Mouse (Mus musculus): ENCODE data around the gene Dcaf10. TPM values are rescaled to one million over a fixed set of nuclear protein-coding genes. Genes with fewer than 3 reads are reported as not detected.

The Dcaf10 gene
- 4.0 and 4.4 TPM in 2 replicates for polyA plus RNA-seq (2012; rRNA removed)

DNA sequence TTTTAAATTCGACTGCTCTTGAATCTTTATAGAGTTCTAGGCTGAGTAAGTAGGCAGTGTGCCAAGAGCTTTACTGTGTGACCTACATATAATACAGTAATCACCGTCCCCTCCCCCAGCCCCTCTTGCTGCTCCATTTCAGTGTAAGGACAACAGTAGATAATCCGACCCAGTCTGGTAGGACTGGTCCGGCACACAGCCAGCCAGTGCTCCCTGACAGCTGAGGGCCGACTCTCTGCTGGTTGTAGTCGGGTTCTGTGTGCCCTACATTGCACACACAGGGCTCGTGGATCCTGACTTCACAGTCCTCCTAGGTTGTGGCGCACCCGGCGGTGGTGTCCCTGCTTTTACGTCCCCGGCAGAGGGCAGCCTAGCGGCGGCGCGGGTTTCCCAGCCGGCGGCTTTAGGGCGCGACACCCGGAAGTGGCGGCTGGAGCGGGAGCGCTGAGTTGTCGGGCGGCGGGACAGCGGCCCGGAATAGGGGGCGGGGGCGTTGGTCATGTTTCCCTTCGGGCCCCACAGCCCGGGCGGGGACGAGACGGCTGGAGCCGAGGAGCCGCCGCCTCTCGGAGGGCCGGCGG, at the start of gene Dcaf10:
Dcaf10 (plus strand) TSS at position 433 of the 581 bp plus-strand sequence.

DNA sequence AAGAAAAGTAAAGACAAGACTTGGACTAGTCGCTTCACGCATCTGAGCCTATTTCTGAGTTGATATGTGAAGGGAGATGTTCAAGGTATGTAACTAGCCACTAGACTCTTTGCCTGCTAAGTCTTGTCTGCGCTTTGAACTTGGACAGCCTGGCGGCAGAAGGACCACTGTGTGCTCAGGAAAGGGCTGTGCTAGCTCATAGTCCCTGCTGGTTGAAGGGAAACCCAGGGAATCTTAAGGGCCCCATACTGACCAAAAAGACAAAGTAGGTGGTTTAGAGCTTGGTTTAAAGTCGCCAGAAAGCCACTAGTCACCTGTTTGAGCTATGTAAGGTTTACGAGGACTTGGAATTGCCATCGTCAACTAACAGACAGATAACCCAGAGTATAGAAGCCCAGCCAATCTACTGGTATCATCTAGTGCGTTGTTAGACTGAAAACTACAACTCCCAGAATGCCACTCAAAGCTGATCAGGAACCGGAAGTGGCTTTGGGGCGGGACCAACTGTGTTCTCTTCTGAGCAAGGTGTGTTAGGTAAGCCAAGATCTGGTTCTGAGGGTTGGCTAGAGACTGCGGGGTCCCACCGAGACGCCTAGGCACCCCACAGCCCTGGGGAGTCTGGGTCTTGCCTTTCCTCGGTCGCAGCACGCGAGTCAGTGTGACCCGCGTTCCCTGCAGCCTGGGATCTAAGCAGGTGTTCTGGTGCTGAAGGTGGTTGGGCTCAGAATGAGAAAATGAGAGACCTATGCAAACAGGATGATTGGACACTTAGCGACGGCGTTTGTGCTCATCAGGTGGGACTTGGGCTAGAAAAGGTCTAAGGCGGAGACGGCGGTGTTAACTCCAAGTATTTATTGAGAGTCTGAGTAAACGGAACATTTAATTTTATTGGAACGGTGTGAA, 45.0 kb upstream of the Dcaf10 start, which contains the start of gene Trmt10b:
Trmt10b (plus strand) TSS at position 466 of the 903 bp plus-strand sequence.

DNA sequence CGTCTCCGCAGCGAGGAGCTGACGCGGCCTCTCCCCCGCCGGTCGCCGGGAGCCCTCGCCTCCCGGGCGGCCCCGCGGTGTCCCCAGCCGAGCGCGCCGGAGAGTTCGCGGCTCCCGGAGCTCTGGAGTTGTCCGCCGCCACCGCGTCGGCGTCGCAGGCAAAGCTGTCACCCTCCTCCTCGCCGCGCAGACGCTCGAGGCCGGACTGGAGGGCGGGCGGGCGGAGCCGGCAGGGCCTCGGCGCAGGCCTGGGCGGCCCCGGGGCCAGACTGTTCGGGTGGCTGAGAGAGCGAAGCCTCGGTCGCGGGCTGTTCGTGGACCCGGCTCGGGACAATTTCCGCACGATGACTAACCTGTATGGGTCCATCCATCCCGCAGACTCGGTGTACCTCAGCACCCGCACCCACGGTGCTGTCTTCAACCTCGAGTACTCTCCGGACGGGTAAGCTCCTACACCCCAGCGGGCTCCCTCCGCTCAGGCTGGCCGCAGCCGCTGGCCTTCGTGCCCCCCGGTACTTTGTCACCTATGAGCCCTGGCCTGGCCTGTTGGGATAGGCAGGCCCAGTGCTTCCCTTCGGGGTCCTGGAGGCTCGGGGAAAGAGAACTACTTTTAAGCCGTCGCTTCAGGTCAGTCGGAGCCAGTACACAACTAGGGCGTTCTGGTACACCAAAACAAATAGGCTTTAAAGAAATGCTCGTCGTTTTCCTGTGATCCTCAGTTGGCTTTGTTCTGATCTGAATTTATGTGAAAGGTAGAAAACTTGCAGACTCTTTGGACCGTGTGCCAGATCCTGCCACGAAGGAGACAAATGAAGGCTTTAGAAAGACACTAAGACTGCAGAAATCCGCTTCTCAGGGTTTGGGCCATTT, 620 bp downstream of the Dcaf10 start, which contains the start of gene Exosc3:
Exosc3 (minus strand) TSS at position 447 of the 870 bp plus-strand sequence.

DNA sequence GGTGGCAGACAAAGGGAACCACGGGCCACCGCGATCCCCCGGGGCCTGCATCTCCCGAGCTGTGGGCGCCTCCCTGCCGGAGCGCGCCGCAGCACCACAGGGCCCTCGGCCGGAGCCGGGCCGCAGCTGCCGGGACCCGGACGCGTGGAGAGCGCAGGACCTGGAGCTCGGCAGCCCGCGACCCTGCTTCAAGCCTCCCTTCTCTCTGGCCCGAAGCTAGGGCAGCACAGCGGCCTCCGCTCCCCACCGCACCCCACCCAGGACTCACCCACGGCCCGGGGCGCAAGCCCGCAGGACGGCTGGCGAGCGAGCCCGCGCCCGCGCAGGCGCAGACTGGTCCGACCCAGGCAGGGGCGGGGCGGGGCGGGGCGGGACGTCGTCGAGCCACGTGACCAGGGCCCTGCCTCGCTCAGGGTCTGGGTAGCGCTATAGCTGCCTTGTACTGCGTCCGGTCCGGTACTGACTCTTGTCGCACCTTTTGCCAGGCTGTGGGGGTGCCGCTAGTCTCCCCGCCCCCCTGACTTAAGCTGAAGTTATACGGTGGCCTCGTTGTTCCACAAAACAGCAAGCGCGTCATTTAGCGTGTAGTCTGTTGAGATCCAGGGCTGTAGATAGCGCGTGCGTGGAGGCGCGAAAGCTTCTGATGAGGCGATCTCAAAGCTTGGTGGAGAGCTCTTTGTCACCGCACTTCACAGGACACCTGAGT, 66.7 kb downstream of the Dcaf10 start, which contains the start of gene Slc25a51:
Slc25a51 (minus strand) TSS at position 340 of the 706 bp plus-strand sequence.

Other genes with a start within 250 kb of the Dcaf10 start
- 99.6 and 109 TPM in 2 replicates for gene Tomm5, start 234.0 kb upstream of the Dcaf10 start, polyA plus RNA-seq (2012; rRNA removed)
- 0.06 and 0.07 TPM in 2 replicates for gene Frmpd1, start 157.2 kb upstream of the Dcaf10 start, polyA plus RNA-seq (2012; rRNA removed)
- gene Trmt10b, start 45.0 kb upstream of the Dcaf10 start, polyA plus RNA-seq (2012; rRNA removed) = 2.5 and 2.8 TPM in 2 replicates
- gene Exosc3, start 631 bp downstream of the Dcaf10 start, polyA plus RNA-seq (2012; rRNA removed) = 26.1 and 27.7 TPM in 2 replicates
- 53.0 and 53.1 TPM in 2 replicates for gene Slc25a51, start 66.7 kb downstream of the Dcaf10 start, polyA plus RNA-seq (2012; rRNA removed)
- 5.2 and 6.3 TPM in 2 replicates for gene Shb, start 190.4 kb downstream of the Dcaf10 start, polyA plus RNA-seq (2012; rRNA removed)